Mouse (Mus musculus): Measurements from ENCODE around the gene Olfr731.

Olfr731 gene

DNA sequence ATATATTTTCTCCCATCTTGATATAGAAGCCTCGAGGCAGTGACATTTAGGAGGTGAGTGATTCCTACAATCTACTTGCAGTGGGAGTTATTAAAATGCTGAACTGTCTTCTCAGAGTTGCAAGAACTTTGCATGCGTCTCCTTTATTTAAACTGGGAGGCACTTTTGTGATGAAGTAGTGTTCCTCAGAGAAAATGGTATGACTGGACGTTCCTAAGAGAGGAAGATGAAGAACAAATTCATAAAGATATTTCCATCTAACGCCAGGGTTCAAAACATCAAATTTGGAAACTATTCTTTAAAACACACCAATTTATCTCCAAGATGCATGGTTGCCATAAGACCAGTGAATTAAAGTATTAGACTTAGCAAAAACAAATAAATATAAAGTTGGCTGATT lies at the start of gene Olfr731:
Gene Olfr731, minus strand, starts transcription at position 101 of the 400 bp plus-strand sequence.
- DNase-seq (ENCODE audit: low read depth in 2 of 2, low spot score in 2 of 2) = no peak

DNA sequence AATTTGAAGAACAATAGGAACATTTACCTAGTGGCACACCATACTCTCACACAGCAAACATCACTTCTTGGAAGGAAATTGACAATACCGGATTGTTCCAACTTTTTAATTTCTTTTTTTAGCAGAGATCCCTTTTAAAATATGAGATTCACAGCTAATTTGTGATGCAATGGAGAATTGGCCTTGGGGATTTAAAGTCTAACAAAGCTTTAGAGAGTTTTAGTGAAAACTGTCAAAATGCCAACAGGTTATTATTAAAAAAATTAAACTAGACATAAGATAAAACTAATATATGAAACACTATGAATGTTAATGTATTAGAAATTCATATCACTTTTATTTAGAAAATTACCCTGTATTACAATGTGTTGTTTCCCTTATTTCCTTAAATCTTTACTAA lies 42.4 kb upstream of the Olfr731 start, which contains the start of gene Olfr732:
Gene Olfr732, minus strand, starts transcription at position 101 of the 400 bp plus-strand sequence.
- DNase-seq (ENCODE audit: low read depth in 2 of 2, low spot score in 2 of 2) = no peak

DNA sequence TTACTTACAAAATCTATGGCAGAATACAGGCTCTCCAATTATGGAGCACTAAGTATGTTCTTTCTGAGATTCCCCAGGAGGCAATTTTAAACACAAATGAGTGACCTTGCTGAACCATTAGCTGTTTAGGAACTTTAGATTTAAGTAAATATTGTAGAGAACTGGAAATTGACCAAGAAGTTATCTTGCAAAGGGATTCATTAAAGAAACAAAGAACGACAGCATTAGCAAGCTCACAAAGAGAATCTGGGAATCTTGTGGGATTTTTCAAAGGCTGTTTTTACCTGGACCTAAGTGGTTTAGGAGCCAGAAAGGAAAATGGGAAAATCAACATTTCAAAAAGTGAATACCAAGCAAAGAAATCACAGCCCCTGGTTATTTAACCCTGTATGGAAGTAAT lies 53.6 kb downstream of the Olfr731 start, which contains the start of gene Olfr730:
Gene Olfr730, minus strand, starts transcription at position 101 of the 400 bp plus-strand sequence.
- no peak for DNase-seq (ENCODE audit: low read depth in 2 of 2, low spot score in 2 of 2)

Data from CD8-positive naive resting alpha-beta T cell, adult 2 months (primary cell).